Mouse (Mus musculus): ENCODE data around the gene Chil4.
"Not testable (repeated sequence)": the region's sequence is repeated elsewhere in the genome, so short reads cannot be mapped to it uniquely, and the experiment has no call there.

DNA sequence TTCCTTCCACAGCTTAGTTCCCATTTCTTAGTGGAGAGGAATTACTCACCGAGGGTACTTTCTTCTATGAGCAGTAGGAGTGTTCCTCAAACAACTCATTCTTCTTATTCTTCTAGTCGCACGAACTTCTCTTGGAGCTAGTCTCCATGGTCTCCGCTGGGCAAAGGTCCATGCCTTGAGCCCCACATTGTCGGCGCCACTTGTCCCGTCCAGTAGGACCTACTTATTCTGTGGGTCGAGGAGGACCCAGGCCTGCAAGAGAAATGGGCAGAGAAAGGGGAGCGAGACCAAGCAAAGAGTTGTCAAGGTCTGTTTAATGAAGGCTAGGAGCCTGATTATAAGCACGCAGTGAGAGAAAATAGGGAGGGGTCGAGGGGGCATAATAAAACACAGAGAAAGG, 37.8 kb upstream of the Chil4 start:
- TF ChIP-seq CTCF (conservative IDR thresholded peaks at IDR 0.05; ENCODE audit: insufficient read depth, insufficient read length, low read depth, low read length); POLR2A (IDR thresholded peaks at IDR 0.05; ENCODE audit: low read depth, low read length): not testable (repeated sequence)

Data from kidney, adult 2 months (tissue).